Mouse (Mus musculus): Measurements from ENCODE around the gene Tmem170.

DNA sequence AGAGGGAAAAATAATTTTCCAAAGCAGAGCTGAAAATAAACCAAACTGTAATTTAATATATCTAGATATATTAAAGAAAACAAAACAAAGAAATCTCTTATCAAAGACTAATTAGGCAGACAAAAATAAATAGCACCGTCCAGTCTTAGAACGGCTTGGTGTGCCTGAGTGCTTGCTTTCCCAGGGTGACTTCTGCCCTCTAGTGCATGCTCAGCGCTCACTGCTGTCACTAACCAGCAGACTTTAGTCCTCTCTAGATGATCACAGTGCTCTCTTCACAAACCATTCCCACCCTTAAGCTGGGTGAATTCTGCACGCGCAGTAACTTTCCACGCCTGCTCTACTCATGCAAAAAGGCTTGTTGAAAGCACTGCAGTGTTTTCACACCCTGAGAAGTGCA, 51.3 kb downstream of the Tmem170 start:
- TF ChIP-seq POLR2A (IDR thresholded peaks at IDR 0.05; ENCODE audit: extremely low read depth, insufficient read depth, low read length) (no peak), CTCF (IDR thresholded peaks at IDR 0.05; ENCODE audit: extremely low read depth, insufficient read depth, low read length) (peak; percentile 55)

All from cortical plate, adult 2 months (tissue).